Mouse (Mus musculus): ENCODE results near the gene Lhfpl4.

The Lhfpl4 gene

DNA sequence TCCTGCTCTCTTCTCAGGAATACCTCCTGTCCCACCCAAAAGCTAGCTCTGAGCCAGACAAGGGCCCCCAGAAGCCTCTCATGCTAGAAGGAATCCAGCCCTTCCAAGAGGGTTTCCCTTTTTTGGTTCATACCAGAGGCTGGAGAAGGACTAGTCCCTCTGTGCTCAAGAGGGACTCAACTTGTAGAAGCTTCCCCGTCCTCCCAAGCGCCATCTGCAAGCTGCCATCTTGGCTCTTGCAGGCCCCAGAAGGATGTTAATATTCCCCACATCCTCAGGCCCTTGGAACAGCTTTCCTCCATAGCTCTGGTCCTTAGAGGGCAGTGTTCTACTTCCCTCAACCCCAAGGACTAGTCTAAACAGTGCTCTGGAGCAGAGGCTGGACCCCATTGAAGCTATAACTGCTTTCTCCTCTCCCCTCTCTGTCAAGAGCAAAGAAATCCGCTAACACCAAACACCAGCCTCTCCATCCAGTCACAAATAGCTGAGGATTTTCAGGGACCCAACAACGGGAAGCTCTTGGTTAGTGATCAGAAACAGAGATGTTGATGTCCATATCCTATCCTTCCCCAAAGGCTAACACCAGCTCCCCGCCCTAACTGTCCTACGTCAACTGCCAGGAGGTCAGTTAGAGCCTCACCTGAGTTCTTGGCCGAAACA lies 26.7 kb downstream of the Lhfpl4 start:
- no peak for DNase-seq

DNA sequence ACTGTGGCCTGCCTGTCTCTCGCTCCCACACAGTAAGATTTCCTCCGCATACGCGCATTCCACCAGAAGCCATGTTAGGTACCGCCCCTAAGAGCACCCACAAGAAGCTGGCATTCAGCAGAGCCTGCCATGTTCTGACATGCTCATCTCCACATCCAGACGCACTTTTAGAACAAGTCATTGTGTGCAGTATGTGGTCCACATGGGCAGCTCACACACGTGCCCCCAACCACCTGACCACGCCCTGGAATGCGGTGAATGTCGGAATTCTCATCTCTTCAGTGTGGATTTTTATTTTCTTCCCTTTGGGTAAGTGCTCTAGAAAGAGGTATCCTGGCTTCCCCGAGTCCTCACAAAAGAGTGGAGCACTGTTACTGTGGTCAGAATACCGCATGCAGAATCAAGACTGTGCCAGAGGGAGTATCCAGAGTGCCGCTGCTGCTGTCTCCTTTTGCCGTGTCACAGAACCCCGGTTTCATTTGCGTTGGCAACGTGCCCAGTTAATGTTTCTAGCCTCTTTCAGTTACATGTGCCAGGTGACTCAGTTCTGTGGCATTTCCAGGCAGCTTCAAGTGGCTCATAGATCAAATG lies 28.4 kb downstream of the Lhfpl4 start:
- DNase-seq, result peak; percentile 81

- DNase-seq, result no peak
Observed at GRCm38 (mm10) chr6:113163513-113163912, 31.7 kb downstream of the Lhfpl4 start.

- no peak for DNase-seq
Observed at GRCm38 (mm10) chr6:113161982-113162381, 33.2 kb downstream of the Lhfpl4 start.

DNA sequence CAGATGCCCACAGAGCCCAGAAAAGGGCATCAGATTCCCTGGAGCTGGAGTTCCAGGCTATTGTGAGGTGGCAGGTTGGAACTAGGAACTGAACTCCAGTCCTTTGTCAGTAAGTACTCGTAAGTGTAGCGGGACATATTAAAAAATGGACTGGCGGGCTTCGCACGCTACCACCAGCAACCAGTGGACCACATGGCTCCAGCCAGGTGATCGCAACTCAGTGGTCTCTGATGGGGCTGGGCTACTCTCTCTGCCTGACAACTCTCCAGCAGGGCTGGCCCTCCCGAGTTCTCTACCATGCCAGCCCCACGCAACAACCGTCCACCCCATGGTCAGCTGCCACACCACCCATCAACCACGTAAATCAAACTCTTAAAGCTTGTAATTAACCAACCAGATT lies 35.1 kb downstream of the Lhfpl4 start:
- DNase-seq, result no peak

DNA sequence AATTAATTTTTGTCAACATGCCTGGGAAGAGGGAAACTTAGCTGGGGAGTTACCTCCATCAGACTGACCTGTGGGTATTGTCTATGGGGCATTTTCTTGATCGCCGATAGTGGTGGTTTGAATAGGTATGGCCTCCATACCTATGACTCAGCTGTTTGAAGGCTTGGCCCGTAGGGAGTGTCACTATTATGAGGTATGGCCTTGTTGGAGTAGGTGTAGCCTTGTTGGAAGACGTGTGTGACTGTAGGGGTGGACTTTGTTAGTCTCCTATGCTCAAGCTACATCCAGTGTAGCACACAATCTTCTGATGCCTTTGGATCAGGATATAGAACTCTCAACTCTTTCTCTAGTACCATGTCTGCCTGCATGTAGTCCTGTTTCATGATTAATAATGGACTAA lies 39.1 kb downstream of the Lhfpl4 start:
- no peak for DNase-seq

GRCm38 (mm10) chr6:113154886-113155285 lies 40.3 kb downstream of the Lhfpl4 start:
- DNase-seq, result no peak

DNA sequence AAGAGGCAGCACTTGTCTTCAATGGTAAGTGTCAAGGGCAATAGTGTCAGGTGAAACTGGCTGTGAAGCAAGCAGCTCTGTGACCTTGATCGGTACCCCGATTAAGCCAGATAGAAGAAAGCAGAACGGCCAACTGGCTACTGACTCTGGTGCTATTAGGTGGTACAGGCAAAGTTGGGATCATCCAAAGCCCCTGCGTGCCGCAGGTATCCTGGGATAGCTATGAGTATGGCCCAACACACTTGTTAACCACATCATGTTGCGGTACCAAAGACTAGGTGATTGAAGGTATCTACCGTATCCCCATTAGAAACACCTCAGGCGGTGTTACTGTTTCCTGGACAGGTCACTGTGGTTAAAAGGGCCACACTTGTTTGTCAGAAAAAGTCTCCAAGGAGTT lies 41.1 kb downstream of the Lhfpl4 start:
- no peak for DNase-seq

DNA sequence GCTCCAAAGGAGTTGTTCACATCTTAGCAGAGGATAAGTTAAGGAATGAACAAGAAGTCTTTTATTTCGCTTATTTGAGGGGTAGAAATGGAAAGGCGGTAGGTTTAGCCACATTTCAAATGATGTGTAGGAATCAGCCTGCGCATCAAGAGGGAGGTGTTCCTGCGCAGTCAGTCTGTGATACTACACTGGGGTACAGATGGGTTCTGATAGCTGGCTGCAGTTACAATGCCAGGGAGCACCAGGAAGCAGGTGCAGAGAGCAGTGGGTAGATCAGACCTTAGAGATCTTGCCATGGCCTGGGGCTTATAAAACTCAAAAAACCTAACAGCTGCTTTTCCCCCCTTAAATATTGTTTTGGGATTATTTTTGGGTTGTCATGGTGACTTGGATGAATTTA lies 49.9 kb downstream of the Lhfpl4 start:
- DNase-seq, result no peak

DNA sequence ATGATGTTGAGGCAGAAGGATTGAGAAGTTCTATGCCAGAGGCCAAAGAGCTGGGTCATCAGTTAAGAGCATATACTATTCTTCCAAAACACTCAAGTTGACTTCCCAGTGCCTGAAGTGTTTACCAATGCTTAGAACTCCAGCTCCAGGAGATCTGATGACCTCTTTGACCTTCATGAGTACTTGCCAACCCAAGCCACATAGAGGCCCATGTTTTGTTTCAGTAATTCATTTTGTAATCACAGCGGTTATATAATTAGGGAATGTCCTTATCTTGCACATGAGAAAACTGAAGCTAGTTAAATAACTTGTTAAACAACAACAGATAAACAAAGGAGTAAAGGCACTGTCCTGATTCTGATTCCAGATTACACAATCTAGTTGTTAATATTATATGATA lies 50.4 kb downstream of the Lhfpl4 start:
- no peak for DNase-seq

DNA sequence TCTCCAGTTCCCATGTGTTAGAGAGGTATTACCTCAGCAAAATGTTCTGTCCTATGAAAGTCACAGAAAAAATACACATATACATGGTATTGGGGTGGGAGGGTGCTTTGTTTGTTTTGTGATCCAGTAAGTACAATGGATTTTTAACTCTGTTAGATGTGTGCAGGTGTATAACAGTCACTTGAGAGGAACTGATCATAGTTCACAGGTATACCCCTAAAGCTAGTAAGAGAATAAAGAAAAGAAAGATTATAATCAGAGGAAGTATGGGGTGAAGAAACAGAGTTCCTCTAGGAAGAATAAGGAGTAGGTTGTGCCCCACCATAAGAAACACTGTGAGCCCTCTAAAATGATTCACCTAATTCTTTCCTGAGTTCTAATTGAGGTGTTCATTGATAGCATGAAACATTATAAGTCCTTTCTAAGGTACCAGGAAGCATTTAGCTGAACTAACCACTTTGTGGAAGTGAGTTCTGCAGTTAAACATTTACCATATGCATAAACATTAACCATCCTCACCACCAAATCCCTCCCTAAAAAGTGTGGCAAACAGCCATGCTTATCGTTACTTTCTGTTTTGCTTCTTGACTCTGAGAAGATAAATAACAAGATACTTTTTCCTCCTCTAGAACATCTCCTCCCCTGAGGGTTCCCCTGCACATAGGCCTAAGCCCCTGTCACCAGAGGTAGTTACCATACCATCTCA lies 53.6 kb downstream of the Lhfpl4 start:
- DNase-seq, result no peak

DNA sequence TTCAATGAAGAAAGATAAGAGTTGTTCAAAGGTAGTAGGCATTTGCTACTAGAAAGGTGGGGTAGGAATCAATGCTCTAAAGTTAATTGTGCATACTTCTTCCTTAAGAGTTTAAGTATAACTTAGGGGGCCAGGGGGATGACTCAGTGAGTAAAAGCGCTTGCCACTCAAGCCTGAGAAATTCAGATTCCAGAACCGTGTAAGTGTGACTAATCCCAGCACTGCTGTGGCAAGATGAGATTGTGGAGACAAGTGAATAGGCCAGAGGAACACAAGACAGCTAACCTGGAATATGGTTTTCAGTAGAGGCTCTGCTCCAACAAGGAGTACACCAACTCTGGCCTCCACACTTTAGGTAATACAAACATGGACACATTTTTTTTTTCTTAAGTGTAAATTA lies 61.8 kb downstream of the Lhfpl4 start:
- no peak for DNase-seq

DNA sequence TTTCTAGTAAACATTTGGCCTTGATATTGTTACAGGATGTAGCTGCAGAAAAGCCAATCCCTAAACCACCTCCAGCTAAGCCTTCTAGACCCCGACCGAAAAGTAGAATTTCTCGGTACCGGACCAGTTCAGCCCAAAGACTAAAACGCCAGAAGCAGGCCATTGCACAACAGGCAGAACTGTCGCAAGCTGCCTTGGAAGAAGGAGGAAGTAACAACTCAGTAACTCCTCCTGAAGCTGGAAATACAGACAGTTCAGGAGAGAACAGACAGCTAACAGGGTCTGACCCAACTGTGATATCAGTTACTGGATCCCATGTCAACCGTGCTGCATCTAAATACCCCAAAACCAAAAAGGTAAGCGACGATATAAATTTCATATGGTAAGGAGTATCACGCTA lies 74.4 kb downstream of the Lhfpl4 start:
- no peak for DNase-seq

Measured in right cerebral cortex, adult 18-20 months (tissue).